Comparison of ENCODE assay signal across 28 mouse cellular contexts in the genomic region with DNA sequence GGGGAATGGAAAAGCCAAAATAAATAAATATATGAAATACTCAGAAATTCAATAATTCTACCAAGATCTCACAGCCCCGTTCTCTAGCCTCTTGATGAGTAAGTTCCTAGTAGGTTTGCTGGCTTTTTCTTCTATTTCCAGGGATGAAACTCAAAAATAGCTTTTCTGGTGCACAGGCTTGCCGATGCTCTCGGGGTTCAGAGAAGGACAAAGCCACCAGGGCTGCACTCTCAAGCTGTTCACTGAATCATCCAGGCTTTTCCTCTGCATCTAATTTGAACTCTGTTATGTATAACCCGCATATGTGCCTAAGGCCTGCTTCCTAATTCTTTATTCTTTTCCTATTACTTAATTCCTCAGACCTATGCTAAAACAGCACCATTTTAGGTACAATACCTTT.
DNase-seq lines count a peak whose midpoint lies in the region; ATAC-seq lines count a peak whose summit lies in the region.
"Had no signal": no experiment of that assay in that cellular context is flagged by ENCODE, and none has a peak within 500 bp of the region (broad histone marks: within the 10 kb centered on the region; RNA-seq: fewer than 3 reads in every experiment).

No protein-coding gene starts in this region.

- DNase-seq in hindbrain, embryonic 11.5 days (ENCODE audit: low spot score), result no peak
- DNase-seq in left cerebral cortex, adult 9 months (ENCODE audit: low spot score in 2 of 2), result peak; percentile 7 to 31
- DNase-seq in kidney, postnatal 14 days, result no peak
- no peak for DNase-seq in spleen, postnatal 10 days (ENCODE audit: low spot score in 2 of 2)
- DNase-seq: adrenal gland, adult 8-10 months; cerebellum, adult 18-20 months; cerebellum, postnatal 25 days; embryo, embryonic 11 days; gastrocnemius, postnatal 36 days; heart, postnatal 36 days; kidney, adult 8-10 months; kidney, postnatal 10 days; lung, embryonic 14.5 days; retina, postnatal 1 day; thymus, postnatal 14 days had no signal

- no peak overlapping the region for H3K27ac ChIP-seq in hindbrain, embryonic 12.5 days
- no peak overlapping the region for H3K27ac ChIP-seq in hindbrain, embryonic 11.5 days (ENCODE audit: low read depth, low read length)
- H3K27ac ChIP-seq in midbrain, embryonic 15.5 days, result peak overlapping the region; percentile 32; the same call in 1 of the 2 replicates
- H3K27ac ChIP-seq in midbrain, embryonic 16.5 days (ENCODE audit: low read length), result no peak overlapping the region
- H3K27ac ChIP-seq: embryonic facial prominence, embryonic 13.5 days; forebrain, embryonic 12.5 days; heart, embryonic 15.5 days; hindbrain, embryonic 15.5 days; limb, embryonic 15.5 days; liver, embryonic 14.5 days; midbrain, embryonic 12.5 days; neural tube, embryonic 13.5 days had no signal

- H3K4me1 ChIP-seq in hindbrain, embryonic 12.5 days, result no peaks in the 10 kb centered on the region
- H3K4me1 ChIP-seq in hindbrain, embryonic 11.5 days (replicated peaks; ENCODE audit: control insufficient read depth, insufficient read depth, low read length), result no peaks in the 10 kb centered on the region
- no peaks in the 10 kb centered on the region for H3K4me1 ChIP-seq in midbrain, embryonic 15.5 days
- no peaks in the 10 kb centered on the region for H3K4me1 ChIP-seq in midbrain, embryonic 16.5 days (ENCODE audit: control insufficient read depth, insufficient read depth, low read length)
- H3K4me1 ChIP-seq: embryonic facial prominence, embryonic 13.5 days; forebrain, embryonic 12.5 days; heart, embryonic 15.5 days; hindbrain, embryonic 15.5 days; limb, embryonic 15.5 days; midbrain, embryonic 12.5 days had no signal

- 83% methylated on average over 4 of the region's 4 CpGs for WGBS in hindbrain, embryonic 12.5 days
- 86% methylated on average over 4 of the region's 4 CpGs for WGBS in hindbrain, embryonic 11.5 days
- 79% methylated on average over 4 of the region's 4 CpGs for WGBS in midbrain, embryonic 15.5 days
- 77% methylated on average over 4 of the region's 4 CpGs for WGBS in midbrain, embryonic 16.5 days

- no peaks in the 10 kb centered on the region for H3K9me3 ChIP-seq in hindbrain, embryonic 12.5 days (replicated peaks)
- no peaks in the 10 kb centered on the region for H3K9me3 ChIP-seq in hindbrain, embryonic 11.5 days (ENCODE audit: control insufficient read depth, low read length)
- H3K9me3 ChIP-seq in midbrain, embryonic 15.5 days, result no peaks in the 10 kb centered on the region
- no peaks in the 10 kb centered on the region for H3K9me3 ChIP-seq in midbrain, embryonic 16.5 days (replicated peaks; ENCODE audit: control insufficient read depth, low read length, poor library complexity, severe bottlenecking)
- H3K9me3 ChIP-seq: embryonic facial prominence, embryonic 13.5 days; forebrain, embryonic 12.5 days; heart, embryonic 15.5 days; hindbrain, embryonic 15.5 days; limb, embryonic 15.5 days; midbrain, embryonic 12.5 days; neural tube, embryonic 13.5 days had no signal

- H3K4me2 ChIP-seq in hindbrain, embryonic 12.5 days (replicated peaks), result no peak overlapping the region
- H3K4me2 ChIP-seq in hindbrain, embryonic 11.5 days (replicated peaks; ENCODE audit: low read depth, low read length), result no peak overlapping the region
- H3K4me2 ChIP-seq in midbrain, embryonic 15.5 days, result no peak overlapping the region
- no peak overlapping the region for H3K4me2 ChIP-seq in midbrain, embryonic 16.5 days (ENCODE audit: low read length)
- H3K4me2 ChIP-seq: embryonic facial prominence, embryonic 13.5 days; forebrain, embryonic 12.5 days; heart, embryonic 15.5 days; hindbrain, embryonic 15.5 days; limb, embryonic 15.5 days; lung, embryonic 14.5 days; midbrain, embryonic 12.5 days; neural tube, embryonic 13.5 days had no signal

- no peak overlapping the region for H3K9ac ChIP-seq in hindbrain, embryonic 12.5 days
- H3K9ac ChIP-seq in hindbrain, embryonic 11.5 days (ENCODE audit: low read depth, low read length), result no peak overlapping the region
- H3K9ac ChIP-seq in midbrain, embryonic 15.5 days, result no peak overlapping the region
- H3K9ac ChIP-seq in midbrain, embryonic 16.5 days (ENCODE audit: low read depth, low read length), result no peak overlapping the region
- H3K9ac ChIP-seq: embryonic facial prominence, embryonic 13.5 days; forebrain, embryonic 12.5 days; heart, embryonic 15.5 days; hindbrain, embryonic 15.5 days; limb, embryonic 15.5 days; liver, embryonic 14.5 days; lung, embryonic 14.5 days; midbrain, embryonic 12.5 days; neural tube, embryonic 13.5 days had no signal

- ATAC-seq in hindbrain, embryonic 12.5 days (ENCODE audit: low FRiP score), result peak; percentile 43; the same call in 1 of the 2 replicates
- ATAC-seq in hindbrain, embryonic 11.5 days (ENCODE audit: low FRiP score), result no peak
- no peak for ATAC-seq in midbrain, embryonic 15.5 days (replicated peaks)
- ATAC-seq in midbrain, embryonic 16.5 days, result no peak

- H3K36me3 ChIP-seq in hindbrain, embryonic 12.5 days, result no peaks in the 10 kb centered on the region
- no peaks in the 10 kb centered on the region for H3K36me3 ChIP-seq in hindbrain, embryonic 11.5 days (ENCODE audit: control insufficient read depth, insufficient read depth, low read length)
- H3K36me3 ChIP-seq in midbrain, embryonic 15.5 days (replicated peaks), result no peaks in the 10 kb centered on the region
- no peaks in the 10 kb centered on the region for H3K36me3 ChIP-seq in midbrain, embryonic 16.5 days (ENCODE audit: control insufficient read depth, insufficient read depth, low read length)
- H3K36me3 ChIP-seq: embryonic facial prominence, embryonic 13.5 days; forebrain, embryonic 12.5 days; heart, embryonic 15.5 days; hindbrain, embryonic 15.5 days; limb, embryonic 15.5 days; midbrain, embryonic 12.5 days; neural tube, embryonic 13.5 days had no signal

- no peaks in the 10 kb centered on the region for H3K27me3 ChIP-seq in hindbrain, embryonic 12.5 days
- H3K27me3 ChIP-seq in hindbrain, embryonic 11.5 days (ENCODE audit: control insufficient read depth, insufficient read depth, low read length), result no peaks in the 10 kb centered on the region
- no peaks in the 10 kb centered on the region for H3K27me3 ChIP-seq in midbrain, embryonic 15.5 days (replicated peaks)
- no peaks in the 10 kb centered on the region for H3K27me3 ChIP-seq in midbrain, embryonic 16.5 days (ENCODE audit: control insufficient read depth, insufficient read depth, low read depth, low read length)
- H3K27me3 ChIP-seq: embryonic facial prominence, embryonic 13.5 days; forebrain, embryonic 12.5 days; heart, embryonic 15.5 days; hindbrain, embryonic 15.5 days; limb, embryonic 15.5 days; midbrain, embryonic 12.5 days; neural tube, embryonic 13.5 days had no signal

- H3K4me3 ChIP-seq in hindbrain, embryonic 12.5 days, result no peak overlapping the region
- no peak overlapping the region for H3K4me3 ChIP-seq in hindbrain, embryonic 11.5 days (ENCODE audit: low read depth, low read length)
- H3K4me3 ChIP-seq in midbrain, embryonic 15.5 days, result no peak overlapping the region
- H3K4me3 ChIP-seq in midbrain, embryonic 16.5 days (ENCODE audit: low read depth, low read length), result no peak overlapping the region
- H3K4me3 ChIP-seq: embryonic facial prominence, embryonic 13.5 days; erythroblast, embryonic 14.5 days; forebrain, embryonic 12.5 days; heart, embryonic 15.5 days; hindbrain, embryonic 15.5 days; limb, embryonic 15.5 days; midbrain, embryonic 12.5 days; myocyte; neural tube, embryonic 13.5 days had no signal

Comparison
In these comparisons a context has a peak if more than half of its experiments do, and no peak if none do; other contexts are left out.
1. DNase-seq: peak in left cerebral cortex, adult 9 months (2 of 2); none in hindbrain, embryonic 11.5 days (single experiment), kidney, postnatal 14 days (single experiment) and spleen, postnatal 10 days (0 of 2).